Mouse (Mus musculus) right cerebral cortex, postnatal 4 days (tissue): ENCODE measurements around the gene Nxph4.

Experiments used
- DNase-seq: peaks from one replicate; pipeline ENCODE4 v3.0.0-alpha.2; 2022

Gene Nxph4

DNA sequence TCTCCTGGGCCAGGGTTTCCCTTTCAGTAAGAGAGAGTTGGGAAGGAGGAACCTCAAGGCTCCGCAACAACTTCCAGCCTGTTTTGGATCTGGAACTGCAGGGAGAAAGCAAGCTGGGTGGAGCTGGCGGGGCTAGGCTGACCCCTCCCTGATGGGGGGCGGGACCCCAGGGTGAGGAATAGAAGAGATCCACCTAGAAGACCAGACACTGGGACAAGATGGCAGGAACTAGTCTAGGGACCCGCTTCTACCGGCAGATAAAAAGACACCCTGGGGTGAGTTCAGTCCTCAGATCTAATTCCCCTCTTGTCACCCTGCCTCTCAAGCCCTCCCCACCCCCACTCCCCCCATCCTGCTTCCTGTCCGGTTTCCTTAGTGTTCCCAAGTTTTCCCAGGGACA lies 19.6 kb downstream of the Nxph4 start, which contains the start of gene Ndufa4l2:
Ndufa4l2 (plus strand) TSS at position 204 of the 400 bp plus-strand sequence.
- no peak for DNase-seq

DNA sequence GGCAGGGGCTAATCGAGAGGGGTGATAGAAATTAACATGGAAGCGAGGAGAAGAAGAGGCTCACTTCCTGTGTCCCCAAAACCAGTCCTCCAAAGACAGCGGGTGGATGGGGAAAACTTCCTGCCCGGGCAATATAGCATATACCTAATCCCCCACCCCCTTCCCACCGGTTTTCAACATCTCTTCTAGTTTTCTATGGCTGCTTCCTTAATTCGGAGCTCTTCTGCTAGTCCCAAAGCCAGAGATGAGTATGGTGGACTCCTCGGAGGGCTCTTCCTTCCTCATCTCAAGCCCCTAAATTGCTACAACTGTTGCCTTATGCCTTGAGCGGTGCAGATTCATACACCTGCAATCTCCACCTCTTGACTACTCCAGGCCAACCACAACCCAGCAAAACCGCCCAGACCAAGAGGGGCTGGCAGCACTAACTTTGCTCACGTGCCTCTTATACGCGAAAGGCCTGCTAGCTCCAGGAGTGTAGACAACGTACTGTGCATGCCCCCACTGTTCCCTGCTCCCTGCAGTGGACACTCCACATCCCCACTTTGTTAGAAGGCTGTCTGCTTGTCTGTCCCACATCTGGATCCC lies 20.2 kb downstream of the Nxph4 start:
- no peak for DNase-seq

DNA sequence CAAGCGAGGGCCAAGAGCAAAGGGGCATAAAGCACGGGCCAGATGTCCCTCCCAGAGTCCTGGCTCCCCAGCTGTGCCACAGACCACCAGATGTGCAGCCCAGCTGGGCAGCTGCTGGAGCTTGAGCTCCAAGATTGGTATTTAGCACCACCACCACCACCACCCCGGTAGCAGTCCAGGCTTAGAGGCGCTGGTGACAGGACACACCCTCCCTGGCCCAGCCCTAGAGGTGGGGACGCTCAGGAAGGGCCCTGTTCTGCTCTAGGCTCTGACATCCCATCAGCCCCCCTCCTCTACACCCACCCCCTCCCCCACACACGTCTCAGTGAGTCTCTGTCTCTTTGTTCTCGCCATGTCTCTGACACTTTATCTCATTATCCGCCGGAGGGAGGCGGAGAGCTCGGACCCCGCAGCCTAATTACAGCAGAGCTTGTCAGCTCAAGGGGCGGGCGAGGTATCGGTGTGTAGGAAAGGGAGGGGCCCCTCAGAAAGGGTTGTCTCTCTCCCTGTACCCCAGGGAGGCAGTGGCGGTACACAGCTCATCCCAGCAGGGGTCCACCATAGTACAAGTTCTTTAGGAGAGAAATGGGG lies 20.8 kb downstream of the Nxph4 start:
- no peak for DNase-seq

DNA sequence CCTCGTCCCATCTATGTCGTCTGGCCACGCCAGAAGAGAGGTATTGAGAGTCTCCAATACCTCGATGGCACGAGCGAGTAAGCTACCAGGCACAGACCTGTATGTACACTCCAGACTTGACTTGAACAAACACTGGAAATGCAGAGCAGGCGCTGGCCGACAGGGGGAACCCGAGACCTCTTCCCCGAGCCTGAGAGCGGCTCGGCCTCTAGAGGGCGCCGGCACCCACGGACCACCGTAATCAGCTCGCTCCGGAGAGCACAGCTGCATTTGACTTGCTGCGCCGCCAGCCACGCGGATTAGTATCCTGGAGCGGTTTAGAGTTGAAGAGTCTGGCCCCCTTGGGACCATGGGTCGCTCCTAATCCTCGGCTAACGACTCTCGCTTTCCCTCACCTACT lies 21.5 kb downstream of the Nxph4 start:
- DNase-seq: peak; percentile 98

DNA sequence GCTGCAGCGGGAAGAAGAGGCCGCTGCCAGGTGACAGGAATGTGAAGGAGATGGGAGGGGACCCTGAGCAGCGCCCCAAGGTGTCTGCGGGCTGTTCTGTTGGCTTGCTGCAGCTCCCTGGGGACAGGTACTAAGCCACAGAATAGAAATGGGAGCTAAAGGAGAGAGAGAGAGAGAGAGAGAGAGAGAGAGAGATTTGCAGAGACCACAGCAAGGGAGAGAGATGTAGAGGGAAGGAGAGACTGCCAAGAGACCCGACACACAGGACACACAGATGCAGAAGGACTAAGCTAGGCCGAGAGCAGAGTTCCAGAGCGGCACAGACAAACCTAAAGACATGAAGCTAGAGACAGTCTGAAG lies 22.1 kb downstream of the Nxph4 start:
- no peak for DNase-seq

DNA sequence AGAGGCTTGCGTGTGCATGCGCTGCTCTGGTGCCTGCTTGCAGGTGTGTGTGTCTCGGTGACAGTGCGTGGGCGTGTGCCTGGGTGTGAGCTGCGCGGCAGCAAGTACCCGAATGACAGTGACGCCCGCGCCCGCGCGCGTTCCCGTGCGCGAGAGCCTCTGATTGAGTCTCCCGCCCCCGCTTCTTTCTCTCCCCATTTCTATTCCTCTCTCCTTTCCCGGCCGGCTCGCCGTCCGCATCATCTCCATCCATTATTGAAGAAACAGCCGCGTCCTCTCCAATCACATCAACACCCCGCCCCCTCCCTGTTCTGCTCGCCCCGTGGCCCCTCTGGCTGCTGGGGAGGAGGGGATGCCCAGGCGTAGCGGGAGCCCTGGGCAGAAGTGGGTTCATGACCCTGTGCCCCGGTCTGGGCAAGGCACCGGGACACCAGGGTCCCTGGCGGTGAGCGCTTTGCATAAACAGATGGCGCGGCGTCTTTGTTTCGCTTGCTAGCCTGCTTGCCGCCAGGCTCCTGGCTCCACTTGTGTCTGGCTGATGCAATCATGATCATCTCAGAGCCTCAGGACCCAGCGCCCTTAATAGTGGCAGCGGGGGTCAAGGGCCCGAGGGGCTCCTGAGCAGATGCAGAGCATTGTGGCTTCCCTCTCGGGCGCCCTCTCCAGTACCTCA lies 22.6 kb downstream of the Nxph4 start:
- peak; percentile 87 for DNase-seq

DNA sequence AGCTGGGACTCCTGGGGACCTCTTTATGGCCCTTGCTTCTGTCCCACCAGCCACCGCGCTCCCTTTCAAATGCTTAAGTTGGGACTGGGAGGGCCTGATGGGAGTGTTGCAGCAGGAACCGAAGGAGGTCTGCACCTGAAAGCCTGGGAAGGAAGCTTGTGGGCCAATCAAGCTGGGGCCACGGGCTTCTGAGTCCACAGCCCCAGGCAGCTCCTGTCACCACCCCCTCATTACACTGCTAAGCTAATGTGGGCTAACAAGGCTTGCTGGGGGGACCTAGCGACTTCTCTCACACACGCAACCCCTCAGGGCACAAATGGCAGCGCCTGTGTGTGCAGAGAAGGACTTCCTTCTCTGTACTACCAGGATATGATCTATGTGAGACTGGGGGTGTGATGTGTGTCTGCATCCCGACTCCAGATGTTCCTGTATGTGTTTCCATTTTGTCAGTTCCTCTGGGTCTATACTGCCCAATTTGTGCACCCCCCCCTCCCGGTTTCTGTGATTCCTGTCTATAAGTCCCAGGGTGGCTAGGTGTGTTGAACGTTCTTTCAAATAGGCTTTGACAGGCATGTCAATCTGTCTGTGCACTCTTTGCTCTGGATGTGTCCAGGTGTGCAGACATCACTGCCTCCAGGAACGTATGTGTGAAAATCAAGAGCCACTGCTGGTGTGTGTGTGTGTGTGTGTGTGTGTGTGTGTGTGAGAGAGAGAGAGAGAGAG lies 23.3 kb downstream of the Nxph4 start:
- no peak for DNase-seq

DNA sequence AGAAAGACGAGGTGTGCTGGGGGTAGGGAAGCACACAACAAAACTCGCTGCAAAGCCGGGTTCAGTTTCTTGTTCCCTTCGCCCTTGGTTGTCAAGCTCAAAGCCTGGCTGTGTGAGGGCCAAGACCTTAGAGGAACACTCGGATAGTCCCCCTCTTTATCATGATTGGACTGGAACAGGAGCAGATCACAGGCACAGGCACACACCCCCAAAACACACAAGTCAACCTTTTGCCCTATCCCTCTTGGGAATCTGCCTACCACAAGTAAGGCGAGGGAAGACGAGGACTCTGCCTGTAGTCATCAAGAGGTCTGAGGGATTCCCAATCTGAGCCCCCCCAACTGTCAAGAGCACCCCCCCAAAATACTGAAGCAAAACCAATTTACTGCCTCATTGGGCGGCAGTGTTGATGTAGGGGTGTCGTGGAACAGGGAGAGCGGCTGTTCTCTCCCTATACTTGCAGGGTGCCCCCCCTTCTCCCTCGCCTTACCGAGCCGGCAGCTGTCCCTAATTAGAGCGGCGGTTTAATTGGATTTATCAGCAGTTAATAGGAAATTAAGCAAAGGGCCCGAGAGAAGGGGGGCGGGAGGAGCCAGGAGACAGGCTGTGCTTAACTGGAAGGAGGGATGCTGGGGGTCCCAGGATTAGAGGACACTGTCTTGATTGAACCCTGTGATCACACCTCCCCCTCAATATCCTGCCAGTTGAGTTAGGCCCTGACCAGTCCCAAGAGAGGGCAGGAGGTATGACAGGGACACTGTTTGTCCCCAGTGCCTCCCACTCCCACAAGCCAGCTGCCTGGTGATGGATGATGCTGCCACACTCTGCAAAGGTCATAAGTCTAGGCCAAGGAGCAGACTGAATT lies 24.3 kb downstream of the Nxph4 start:
- DNase-seq: no peak

DNA sequence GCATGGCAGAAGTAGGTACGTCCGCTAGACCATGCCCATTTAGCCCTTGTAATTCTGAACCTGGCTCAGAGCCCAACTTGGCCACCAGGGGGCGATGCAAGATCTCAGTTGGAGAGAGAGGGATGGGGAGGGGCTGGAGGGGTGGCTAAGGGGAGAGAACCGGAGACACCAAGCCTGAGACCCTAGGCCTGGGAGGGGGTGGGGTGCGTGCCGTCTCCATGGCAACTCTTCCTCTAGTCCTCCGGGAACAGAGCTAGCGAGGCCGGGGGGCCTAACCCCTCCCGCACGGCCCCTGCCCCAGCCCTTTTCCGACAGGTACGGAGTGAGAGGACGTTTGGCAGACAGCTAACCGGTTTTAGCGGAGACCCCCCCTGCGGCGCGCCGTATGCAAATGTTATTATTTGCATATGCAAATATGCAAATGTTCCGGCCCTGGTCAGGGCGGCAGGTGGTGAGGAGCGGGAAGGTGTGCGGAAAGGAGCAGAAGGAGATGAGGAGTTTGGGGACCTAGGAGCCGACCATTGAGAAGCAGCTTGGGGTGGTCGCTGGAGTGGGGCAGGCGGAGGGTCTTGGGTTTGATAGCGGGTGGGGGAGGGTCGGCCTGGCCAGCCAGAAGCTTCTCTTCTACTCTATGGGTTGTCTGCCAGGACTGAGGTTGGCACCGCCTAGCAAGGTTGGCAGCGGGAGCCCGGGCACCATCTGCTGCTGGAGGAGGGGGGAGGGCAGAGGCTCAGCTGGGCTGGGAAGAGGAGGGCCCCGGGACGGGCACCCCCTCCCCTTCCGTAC lies 25.1 kb downstream of the Nxph4 start:
- DNase-seq: peak; percentile 95

DNA sequence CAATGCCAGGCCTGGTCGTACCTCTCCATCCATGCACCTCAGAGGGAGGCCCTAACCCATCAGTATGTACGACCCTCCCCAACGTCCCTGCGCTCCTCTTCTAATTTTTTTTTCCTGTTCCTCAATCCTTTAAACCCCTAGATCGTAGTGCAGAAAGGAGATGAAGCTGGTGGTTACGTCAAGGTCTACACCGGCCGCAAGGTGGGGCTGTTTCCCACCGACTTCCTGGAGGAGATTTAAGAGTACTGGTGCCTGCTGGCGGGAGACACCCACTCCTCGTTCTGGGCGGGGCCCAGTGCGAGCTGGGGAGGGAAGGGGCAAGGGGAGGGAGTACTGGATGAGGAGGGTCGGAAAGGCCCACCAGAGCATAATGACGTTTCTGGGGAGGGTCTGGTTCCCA lies 26.1 kb downstream of the Nxph4 start:
- DNase-seq: peak; percentile 84

DNA sequence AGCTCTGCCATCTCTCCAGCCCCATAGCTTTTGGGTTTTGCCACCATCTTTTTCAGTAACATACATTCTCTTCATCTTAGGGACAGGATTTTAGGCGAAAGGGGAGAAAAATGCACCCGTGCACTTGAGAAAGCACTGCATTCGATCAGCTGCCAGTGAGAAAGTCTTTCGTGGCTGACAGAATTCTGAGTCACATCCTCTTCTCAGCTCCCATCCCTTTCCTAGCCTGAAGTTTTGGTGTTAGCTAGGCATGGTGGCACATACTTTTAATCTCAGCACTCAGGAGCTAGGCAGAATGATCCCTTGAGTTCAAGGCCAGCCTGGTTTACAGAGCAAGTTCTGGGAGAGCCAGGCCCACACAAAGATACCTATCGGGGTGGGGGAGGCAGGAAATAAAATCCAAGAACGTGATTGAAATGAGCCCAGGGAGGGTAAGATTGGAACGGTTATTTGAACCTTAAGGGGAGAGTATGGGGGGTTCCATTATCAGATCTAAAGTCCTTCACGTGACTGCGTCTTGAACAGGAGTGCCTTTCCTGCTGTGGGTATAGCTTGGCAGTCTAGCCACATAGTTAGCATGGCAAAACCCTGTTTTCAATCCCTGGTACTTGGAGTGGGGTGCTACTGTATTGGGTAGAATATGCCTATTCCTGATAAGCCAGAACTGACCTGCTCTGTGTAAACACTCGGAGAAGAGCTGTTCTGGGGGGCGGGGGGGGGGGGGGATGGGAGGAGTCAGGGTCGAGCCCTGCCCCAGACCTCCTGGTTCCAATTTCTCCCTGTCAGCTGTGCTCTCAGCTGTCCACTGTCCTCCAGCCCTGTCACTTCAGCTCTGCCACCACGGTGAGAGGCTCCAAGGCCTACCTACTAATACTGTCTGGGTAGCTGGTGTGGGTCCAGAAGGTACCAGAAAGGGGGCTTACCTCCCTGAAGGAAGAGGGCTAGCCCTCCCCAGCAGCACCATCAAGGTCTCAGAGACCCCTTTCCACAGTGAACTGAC lies 33.2 kb downstream of the Nxph4 start, which contains the start of gene Stac3:
Stac3 (plus strand) TSS at position 793 of the 1,000 bp plus-strand sequence.
- DNase-seq: no peak

DNA sequence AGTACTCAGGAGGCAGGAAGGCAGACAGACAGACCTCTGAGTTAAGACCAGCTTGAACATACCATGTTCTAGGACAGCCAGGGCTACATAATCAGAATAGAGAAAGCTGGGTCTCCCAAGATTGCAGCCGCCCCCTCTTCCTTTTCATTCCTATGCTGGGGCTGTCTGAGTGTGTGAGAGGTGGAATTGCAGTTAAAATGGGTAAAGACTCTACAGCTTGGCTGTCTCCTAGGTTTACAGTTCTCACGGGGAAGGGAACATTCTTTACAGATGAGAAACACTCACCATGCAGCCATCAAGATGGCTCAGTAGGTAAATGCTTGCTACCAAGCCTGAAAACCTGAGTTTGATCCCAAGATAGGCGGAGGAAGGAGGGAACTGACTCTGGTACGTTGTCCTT lies 34.3 kb downstream of the Nxph4 start:
- no peak for DNase-seq

DNA sequence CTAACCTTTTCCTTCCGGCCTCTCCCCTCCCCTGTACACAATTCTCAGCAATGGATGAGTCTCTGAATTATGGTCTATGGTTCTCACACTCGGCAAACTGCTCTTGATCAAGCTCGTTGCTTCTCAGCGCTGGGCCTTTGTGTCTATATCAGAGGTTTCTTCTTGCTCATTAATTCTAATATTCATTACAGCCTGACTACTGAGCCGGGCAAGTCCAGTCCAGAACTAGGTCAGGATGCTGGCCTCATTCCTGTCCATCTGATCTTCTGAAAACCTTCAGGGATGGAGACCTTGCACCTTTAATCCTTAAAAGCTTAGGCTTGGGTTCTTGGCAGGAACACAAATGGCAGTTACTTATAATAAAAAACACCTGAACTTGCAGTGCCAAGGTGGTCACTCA lies 34.8 kb downstream of the Nxph4 start:
- no peak for DNase-seq

DNA sequence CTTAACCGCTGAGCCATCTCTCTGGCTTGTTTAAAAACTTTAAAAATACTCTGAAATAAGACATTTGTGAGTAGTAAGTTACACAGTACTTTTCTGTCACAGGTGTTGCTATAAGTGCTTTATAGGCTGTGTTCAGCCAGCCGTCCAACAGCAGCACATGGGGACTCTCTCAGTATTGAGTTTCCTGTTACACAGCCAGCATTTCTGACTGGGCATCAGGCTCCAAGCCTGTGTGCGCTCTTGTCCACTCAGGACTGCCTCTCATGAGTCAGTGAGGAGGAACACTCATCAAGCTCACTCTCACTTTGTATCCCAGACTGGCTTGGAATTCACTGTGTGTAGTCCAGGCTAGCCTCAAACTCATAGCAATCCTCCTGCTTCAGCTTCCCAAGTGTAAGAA lies 38.2 kb downstream of the Nxph4 start:
- no peak for DNase-seq

DNA sequence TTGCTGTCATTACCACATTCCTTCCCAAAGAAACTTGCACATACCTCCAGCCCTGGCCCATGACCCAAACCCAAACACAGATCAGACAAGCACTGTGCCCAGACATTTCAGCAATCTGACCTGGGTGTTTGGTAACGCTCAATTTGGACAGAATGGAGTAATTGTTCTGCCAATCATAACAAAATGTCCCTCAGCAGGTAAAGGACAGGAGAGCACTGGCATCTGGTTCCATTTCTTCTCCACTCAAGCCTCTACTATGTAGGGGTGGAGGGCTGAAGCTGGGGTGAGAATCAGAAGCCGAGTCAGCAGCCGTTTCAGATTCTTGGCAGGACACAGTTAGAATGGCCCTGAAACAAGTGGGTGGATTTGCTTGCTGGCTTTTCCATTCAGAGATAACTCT lies 42.2 kb downstream of the Nxph4 start:
- no peak for DNase-seq

DNA sequence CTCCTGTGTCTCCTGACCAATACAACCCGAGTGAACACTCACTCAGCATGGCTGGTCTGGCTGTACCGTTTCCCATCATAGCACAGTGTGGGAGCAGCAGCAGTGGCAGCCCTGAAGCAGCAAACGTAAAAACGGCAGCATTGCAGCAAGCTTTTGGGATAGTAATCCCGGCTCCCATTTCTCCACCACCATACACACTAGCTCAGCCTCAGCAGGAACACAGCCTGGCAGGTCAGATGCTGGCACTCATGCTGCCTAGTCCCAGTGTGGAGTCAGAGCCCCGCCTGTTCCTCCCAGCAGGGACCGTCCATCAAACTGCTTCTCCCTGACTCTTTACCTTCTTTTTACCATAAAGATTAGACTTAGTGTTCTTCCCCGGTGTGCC lies 43.2 kb downstream of the Nxph4 start:
- DNase-seq: no peak

DNA sequence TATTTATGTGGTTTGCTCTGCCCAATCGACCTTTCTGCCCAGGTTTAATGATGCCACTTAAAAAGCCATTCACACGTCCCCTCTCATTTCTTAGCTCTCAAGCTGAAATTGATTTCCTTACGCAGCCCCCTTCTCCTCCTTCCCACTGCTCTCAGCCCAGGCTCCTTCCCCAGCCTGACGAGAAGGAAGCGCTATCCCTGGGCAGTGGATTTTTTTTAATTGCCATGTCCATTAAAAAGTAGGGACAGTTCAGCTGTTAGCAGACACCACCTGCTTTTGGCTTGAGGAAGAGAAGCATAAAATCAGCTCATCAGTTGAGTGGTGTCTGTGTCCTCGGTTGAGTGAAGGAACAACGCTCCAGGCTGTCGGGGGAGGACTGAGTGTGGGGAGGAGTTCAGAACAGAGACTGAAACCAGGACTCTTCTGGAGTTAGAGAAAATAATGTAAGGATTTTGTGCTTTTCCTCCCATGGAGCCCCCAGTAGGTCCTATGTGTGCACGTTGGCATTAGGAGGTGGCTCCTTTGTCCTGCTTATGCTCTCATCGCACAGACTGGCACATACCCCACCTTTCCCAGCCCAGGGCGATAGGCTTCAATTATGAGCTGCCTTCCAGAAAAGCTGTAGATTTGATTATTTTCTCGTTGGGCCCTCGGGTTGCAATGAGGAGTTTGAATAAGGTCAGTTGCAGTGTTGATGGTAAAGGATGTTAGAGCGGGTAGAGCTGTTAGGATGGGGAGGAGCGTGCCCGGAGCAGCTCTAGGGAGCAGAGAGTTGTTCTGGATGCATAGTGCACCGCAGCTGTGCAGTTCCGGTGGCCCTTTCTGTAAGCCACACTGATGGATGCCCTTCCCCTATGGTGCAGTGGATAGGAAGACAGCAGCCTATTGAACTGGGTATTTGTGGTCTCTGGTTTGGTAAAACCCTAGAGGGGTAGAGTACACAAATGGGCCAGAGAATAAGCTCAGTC lies 43.9 kb downstream of the Nxph4 start:
- no peak for DNase-seq

DNA sequence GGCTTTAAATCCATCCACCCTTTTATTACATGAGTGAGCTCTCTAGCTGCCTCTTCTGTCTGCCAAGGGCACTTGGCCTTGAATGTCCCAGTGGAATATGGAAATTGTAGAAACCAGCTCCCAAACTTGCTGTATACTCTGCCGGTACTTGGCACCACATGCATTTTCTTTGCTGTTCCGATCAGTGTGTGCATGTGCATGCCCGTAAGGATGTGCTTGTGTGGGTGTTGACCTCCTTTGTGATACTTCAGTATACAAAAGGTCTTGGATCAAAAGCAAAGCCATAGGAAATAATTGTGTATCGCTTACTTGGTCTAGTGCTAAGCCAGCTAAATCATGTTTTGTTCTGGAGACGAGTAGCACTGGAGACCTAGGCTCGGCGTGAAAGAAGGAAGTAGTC lies 45.5 kb downstream of the Nxph4 start:
- no peak for DNase-seq

DNA sequence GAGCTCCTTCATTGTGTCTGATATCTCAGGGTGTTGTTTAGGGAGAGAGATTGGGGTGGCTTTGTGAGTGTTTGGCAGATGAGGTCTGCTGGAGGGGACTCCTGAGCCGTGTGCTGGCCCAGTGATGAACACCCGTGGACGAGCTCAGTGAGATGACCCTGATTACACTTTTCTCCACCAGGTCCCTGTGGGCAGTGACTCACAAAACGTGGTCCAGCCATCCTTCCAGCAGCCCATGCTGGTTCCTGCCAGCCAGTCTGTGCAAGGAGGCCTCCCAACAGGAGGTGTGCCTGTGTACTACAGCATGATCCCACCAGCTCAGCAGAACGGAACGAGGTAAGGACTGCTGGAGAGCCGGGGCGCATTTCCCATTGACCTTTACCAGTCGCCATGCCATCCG lies 49.1 kb downstream of the Nxph4 start:
- no peak for DNase-seq
